Mouse (Mus musculus): ENCODE data around the gene Dusp18.
A peak's percentile ranks its signal among the peaks of the same experiment; 100 is the strongest.

Gene Dusp18

DNA sequence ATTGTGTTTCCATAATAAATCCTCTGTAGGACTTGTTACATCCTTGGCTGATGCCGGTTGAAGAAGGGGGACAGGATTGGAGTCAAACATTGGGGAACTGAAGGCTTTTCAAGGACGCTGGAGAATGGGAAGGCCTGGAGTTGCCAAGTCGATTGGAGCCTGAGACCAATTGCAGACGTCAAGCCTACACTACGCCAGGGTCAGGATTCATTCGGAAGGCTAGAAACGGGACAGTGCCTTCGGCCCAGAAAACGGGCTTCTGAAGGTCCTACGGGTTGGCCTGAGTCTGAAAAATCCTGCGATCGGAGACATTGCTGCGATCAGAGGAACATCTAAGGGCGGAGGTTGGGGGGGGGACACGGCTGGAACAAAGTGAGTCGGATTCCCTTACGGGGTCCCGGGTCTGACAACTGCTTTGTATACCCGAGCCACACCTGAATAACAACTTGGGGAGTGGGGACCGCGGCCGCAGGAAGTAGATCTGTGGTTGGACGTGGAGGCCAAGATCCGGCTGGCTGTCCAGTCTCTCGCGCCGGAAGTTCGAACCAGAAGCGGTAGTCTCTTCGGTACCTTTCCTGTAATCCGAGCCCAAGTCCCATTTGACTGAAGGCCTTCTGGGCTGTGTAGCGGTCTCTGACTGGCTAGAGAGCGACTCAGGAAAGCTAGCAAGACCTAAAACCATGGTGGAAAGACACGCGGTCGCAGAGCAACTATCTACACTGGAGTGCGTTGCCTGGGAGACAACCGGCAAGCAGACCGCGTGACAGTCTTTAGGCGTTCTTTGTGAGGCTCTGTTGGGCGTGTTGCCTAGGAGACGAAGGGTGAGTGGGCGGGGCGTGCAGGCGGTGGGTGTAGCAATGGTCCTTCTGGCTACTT, at the start of gene Dusp18, which contains the start of gene 4921536K21Rik:
Dusp18 (plus strand) TSS at position 835 of the 876 bp plus-strand sequence.
4921536K21Rik (minus strand) TSS at position 693 of the 876 bp plus-strand sequence.
- DNase-seq = peak; percentile 92

DNA sequence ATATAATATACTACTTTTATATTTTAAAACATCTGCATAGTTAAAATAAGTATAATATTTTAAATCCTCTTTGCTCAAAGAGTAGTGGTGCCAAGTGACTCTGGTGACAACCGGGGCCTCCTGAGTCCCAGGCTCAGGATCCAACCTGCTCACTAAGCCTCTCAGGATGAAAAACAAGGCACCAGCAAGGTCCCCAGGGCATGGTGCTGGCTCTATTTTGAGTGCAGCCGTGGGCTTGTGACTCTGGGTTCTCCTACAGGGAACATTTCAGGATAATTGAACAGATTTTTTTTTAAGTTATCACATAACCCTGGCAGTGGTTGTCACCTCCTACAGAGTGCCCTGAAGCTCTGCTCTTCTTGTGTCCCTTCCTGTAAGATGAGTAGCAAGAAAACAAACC, 48.7 kb upstream of the Dusp18 start:
- DNase-seq = no peak

DNA sequence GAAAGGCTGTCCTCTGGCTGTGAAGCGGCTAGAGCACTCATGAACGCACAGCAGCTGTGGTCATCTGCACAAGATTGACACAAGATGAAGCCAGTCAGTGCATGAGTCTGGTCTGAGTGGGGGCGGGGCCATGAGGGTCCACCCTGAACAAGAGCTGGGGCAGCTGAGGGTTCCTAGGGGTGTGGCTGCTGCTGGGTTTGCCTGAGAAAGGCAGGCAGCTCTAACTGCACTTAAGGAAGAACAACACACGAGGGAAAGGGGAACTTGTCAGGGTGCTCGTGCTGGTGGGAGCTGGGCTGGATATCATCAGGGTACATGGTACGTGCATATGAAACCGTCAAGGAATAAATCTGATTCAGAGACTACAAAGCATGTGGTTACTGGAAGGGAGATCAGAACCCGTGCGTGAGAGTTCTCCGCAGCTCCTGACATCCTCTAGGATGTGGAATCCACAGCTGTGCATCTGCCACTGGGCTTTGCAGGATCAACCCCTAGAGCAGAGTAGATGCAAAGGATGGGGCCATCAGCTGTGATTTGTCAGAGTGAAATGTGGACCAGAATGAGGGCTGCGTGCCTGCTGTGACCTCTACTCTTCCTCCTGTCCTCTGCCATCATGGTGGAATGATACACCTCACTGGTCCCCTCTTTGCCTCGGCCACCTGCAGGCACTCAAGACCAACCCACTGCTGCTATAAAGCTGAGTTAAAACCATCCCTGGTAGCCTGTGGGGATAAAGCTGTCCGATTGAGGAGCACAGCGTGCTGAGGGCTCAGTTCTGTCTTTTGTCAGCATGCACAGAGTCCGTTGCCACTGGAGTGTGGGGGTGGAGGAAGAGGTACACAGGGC, 45.3 kb upstream of the Dusp18 start:
- no peak for DNase-seq

GRCm38 (mm10) chr11:3850315-3850614, 44.8 kb upstream of the Dusp18 start:
- DNase-seq = no peak

DNA sequence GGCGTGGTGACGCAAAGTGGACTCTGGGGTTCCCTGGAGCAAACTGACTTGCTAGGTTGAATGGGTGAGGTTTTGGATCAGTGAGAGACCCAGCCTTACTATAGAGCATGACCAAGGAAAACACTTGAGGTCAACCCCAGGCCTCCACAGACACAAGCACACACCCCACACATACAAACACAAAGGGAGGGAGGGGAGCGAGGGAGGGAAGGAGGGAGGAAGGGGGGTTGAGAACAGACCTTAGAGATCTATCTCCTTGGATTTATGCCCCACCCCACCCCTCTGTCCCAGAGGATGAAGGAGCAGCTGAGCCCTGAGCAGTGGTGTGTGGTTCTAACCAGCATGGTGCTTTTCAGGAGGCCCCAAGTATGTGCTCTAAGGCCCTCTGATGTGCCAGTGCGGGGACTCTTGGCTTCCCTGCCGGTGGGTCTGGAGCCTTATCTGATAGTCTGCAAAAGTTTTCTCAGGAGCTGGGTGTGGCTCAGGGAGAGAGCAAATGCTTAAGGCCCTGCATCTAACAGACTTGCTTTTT, 44.2 kb upstream of the Dusp18 start:
- DNase-seq = no peak

DNA sequence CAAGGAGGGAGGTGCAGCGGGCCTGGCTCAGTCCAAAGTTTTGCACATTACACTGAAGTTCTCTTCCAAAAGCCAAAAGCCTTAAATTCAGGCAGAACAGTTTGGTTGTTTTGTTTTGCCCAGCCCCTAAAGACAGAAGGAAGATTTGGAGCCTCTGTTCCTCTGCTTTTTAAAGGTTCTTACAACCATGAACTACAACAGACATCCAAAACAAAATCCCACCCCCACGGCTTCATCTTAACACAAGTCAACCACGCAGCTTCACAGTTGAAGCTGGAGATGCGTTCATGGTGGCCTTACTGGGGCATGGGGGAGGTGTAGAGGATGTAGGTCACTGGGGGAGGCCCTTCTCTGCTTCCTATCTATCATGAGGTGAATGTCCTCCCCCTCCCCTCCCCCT, 43.2 kb upstream of the Dusp18 start:
- DNase-seq = no peak

- DNase-seq = no peak
Measured at GRCm38 (mm10) chr11:3853031-3853430, 42.0 kb upstream of the Dusp18 start.

GRCm38 (mm10) chr11:3853481-3854034, 41.5 kb upstream of the Dusp18 start:
- DNase-seq = peak; percentile 25

GRCm38 (mm10) chr11:3854156-3854555, 40.9 kb upstream of the Dusp18 start:
- no peak for DNase-seq

DNA sequence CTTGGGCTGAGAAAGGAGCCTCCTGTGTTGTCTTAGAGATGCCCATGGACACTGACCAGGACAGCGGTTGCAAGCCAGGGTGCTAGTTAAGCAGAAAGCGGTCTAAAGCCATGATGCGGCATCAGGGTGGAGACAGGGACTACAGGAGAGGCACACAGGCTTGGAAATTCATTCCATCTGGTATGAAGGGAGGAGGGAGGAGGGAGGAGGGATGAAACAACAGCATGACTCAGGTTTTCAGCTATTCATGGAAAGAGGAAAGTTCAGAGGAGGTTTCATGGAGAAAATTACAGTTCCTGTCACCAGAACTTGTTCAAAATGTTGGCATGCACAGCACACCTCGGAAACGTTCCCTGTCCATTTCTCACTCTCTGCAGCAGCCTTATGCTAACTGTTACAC, 39.2 kb upstream of the Dusp18 start:
- DNase-seq = no peak

DNA sequence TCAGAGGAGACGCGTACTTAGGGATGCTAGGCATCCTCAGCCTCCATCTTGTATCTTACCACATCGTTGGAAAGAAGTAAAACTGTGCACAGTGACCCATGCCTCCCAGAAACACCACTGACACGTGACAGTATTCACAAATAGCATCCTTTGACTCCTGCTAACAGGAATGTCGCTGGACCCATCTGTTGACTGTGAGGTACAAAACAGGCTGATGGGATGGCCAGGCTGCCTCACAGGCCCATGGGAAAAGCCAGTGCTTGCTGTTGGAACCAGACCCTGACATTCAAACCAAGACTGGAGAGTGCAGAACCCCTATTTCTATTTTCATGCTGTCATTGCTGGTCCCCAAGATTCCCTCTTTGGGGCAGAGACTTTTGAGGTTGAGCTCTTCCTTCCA, 37.1 kb upstream of the Dusp18 start:
- DNase-seq = no peak

- no peak for DNase-seq
Measured at GRCm38 (mm10) chr11:3859778-3860177, 35.3 kb upstream of the Dusp18 start.

DNA sequence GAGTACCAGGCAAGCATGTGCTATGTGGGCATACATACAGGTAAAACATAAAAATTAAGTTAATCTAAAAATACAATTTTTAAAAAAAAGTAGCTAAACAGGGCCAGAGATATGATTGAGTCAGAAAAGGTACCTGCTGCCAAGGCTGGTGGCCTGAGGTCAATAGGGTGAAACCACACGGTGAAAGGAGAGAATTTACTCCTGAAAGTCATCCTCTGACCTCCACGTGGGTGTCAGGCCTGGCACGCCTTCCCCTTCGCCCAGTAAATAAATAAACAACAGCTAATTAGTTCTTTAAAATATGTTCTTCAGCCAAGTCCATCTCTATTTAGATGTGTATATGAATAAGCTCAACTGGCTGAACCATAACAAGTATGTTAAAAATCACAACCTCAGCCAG, 34.7 kb upstream of the Dusp18 start:
- DNase-seq = no peak

DNA sequence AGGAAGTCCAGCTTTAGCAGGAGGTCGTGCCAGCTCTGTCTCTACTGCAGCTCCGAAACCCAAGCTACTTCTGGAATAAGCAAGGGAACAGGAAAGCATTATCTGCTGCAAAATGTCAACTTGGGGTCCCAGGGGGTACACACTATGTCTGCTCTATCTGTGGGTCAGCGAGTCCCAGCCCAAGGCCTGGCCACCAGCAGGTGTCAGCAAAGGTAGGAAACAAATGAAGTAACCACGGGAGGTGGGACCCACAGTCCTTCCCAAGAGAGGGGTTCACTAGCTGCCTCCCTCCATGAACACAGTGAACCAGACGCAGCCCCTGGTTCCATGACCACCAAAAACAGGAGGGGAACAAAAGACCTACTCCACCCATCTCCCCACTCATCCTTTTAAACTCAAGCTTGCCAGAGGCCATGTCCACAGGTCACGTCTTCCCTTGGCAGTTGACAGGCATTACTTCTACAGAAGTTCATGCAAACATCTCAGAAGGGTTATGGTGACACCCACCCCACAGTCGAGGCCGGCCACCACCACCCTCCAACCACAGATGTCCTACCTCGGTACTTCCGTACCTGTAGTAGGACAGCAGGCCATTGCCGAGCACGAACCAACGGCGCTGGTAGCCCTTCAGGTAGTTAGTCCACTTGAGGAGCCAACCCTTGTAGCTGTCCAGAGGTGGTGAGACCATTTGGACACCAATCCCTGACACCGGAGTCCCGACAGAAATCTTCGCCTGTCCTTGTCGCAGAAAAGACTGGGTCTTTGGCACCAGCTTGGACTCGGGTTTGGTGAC, 32.2 kb upstream of the Dusp18 start:
- DNase-seq = no peak

GRCm38 (mm10) chr11:3863454-3864112, 31.5 kb upstream of the Dusp18 start, which contains the start of gene Osbp2:
Gene Osbp2, minus strand, starts transcription at chr11:3863903.
- peak; percentile 78 for DNase-seq

DNA sequence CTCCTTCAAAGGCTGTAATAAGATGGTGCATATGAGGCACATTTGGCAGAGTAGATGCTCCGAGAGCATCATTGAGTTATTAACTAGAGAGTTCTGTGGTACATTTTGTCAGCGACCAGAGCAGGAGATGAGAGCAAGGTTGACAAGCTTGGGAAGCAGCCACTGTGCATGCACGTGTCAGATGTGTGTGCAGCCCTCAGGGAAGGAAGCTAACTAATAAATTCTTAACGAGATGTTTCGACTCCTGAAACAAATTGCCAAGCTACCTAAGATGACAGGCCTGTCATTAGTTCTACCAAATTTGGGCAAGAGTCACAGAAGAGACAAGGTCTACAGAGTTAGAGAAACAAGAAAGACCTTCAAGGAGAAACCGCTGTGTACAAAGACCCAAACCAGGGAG, 30.7 kb upstream of the Dusp18 start:
- DNase-seq = no peak

- DNase-seq = no peak
Measured at GRCm38 (mm10) chr11:3876419-3876818, 18.6 kb upstream of the Dusp18 start.

DNA sequence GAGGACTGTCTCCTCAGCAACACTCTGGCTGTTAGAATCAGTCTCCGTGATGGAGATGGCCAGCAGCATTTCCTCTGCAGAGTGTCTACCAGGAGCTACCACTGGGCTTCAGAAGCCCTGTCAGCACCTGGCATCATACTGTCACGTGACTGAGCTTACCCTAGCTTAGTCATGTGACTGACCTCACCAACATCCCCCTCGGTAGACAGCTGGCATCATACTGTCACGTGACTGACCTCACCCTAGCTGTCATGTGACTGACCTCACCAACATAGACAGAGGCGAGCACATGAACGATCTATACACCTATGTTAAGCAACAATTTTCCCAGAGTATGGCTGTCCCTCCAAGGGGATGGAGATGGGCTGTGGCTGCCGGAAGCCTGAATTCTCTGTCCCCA, 16.4 kb upstream of the Dusp18 start:
- no peak for DNase-seq

- DNase-seq = peak; percentile 64
Measured at GRCm38 (mm10) chr11:3879836-3880235, 15.2 kb upstream of the Dusp18 start.

- DNase-seq = no peak
Measured at GRCm38 (mm10) chr11:3883711-3884110, 11.3 kb upstream of the Dusp18 start.

- DNase-seq = no peak
Measured at GRCm38 (mm10) chr11:3887331-3887730, 7.7 kb upstream of the Dusp18 start.

DNA sequence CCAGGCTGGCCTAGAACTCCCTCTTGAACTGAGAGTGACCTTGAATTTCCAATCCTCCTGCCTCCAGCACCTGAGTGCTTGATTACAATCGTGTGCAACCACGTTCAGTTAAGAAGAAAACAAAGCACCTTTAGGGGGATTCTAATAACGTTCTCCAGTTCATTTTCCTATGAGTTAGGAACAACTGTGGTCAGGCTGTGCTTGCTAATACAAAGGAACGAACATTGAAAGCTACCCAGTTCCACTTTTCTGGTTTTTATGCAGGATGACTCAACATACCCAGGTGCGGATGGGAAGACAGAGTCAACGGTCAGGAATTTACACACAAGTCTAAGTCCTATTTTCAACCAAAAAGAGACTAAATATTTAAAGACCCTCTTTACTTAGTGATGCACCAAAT, 1.1 kb upstream of the Dusp18 start:
- no peak for DNase-seq

Data from right cerebral cortex, postnatal 4 days (tissue).